Mouse (Mus musculus) hindbrain, embryonic 13.5 days (tissue): ENCODE measurements around the gene Sh3bp4. TPM values are rescaled to one million over a fixed set of nuclear protein-coding genes. Genes with fewer than 3 reads are reported as not detected.
A peak's percentile ranks its signal among the peaks of the same experiment; 100 is the strongest.

Experiments
- ATAC-seq: fragments of 200-750 bp; cut with Nextera tagmentation; 2 replicates; pipeline ENCODE4 v1.8.0; 2017; ENCODE audit warnings: moderate TSS enrichment; ENCODE audit not compliant: low FRiP score
- H3K27ac ChIP-seq: fragments of 300-500 bp; sonication (generic); 2 replicates; pipeline ENCODE4 v1.5.1; 2015; ENCODE audit warnings: inconsistent platforms, mild to moderate bottlenecking, moderate library complexity
- H3K27me3 ChIP-seq: fragments of 300-500 bp; sonication (generic); 2 replicates; pipeline ENCODE4 v1.6.1; 2015; ENCODE audit warnings: mild to moderate bottlenecking, inconsistent platforms
- H3K36me3 ChIP-seq: fragments of 300-500 bp; sonication (generic); 2 replicates; pipeline ENCODE4 v1.6.1; 2015; ENCODE audit warnings: mild to moderate bottlenecking, inconsistent platforms
- H3K4me1 ChIP-seq: fragments of 300-500 bp; sonication (generic); replicated peaks from 2 replicates; pipeline ENCODE4 v1.6.1; 2015; ENCODE audit warnings: inconsistent platforms
- H3K4me2 ChIP-seq: fragments of 300-500 bp; sonication (generic); 2 replicates; pipeline ENCODE4 v1.6.1; 2015; ENCODE audit warnings: inconsistent platforms, mild to moderate bottlenecking, moderate library complexity
- H3K4me3 ChIP-seq: fragments of 300-500 bp; sonication (generic); 2 replicates; pipeline ENCODE4 v1.5.1; 2015; ENCODE audit warnings: mild to moderate bottlenecking, inconsistent platforms
- H3K9ac ChIP-seq: fragments of 300-500 bp; sonication (generic); 2 replicates; pipeline ENCODE4 v1.6.1; 2015; ENCODE audit warnings: mild to moderate bottlenecking, inconsistent platforms
- H3K9me3 ChIP-seq: fragments of 300-500 bp; sonication (generic); 2 replicates; pipeline ENCODE4 v1.6.1; 2016; ENCODE audit warnings: inconsistent platforms
- WGBS: fragments of 180-500 bp; shearing (Covaris S2); methylation state at CpG from one replicate; pipeline ENCODE4 v1.1.7; 2015; 5-methylcytosine and 5-hydroxymethylcytosine counted together
- polyA plus RNA-seq: library from polyadenylated mRNA; unstranded; fragments of >200 nt; fragmentation: Nextera tagmentation; extraction: Ambion mirVana; gene quantifications from 2 replicates; pipeline ENCODE4 v1.2.1, GENCODE M21; 2015

The Sh3bp4 gene
- polyA plus RNA-seq, 1 experiment from 2014 or later = 20.9 TPM

- no peaks in the 10 kb centered on the region for H3K27me3 ChIP-seq
- no peak overlapping the region for H3K4me3 ChIP-seq
- no peak overlapping the region for H3K4me2 ChIP-seq
- H3K36me3 ChIP-seq = no peaks in the 10 kb centered on the region
- peaks cover 68% of the 10 kb centered on the region for H3K4me1 ChIP-seq
- H3K9me3 ChIP-seq = no peaks in the 10 kb centered on the region
- H3K27ac ChIP-seq = peak overlapping the region; percentile 36; the same call in 1 of the 2 replicates
- 0 out of 2 replicates have a peak overlapping the region, but pooled peaks have one; percentile 1 for H3K9ac ChIP-seq
- no peak for ATAC-seq
- 62% methylated on average over 10 of the region's 10 CpGs for WGBS
Measured at GRCm38 (mm10) chr1:89088144-89088543, 17.9 kb downstream of the Sh3bp4 start.

GRCm38 (mm10) chr1:89088748-89089288 is 18.6 kb downstream of the Sh3bp4 start:
- 58% methylated on average over 3 of the region's 3 CpGs for WGBS
- H3K36me3 ChIP-seq = no peaks in the 10 kb centered on the region
- peaks cover 70% of the 10 kb centered on the region for H3K4me1 ChIP-seq
- H3K4me3 ChIP-seq = no peak overlapping the region
- no peak overlapping the region for H3K4me2 ChIP-seq
- no peaks in the 10 kb centered on the region for H3K9me3 ChIP-seq
- 0 out of 2 replicates have a peak overlapping the region, but pooled peaks have one; percentile 1 for H3K9ac ChIP-seq
- no peak for ATAC-seq
- H3K27me3 ChIP-seq = no peaks in the 10 kb centered on the region
- H3K27ac ChIP-seq = peak overlapping the region; percentile 36; the same call in 1 of the 2 replicates

GRCm38 (mm10) chr1:89089821-89090600 is 19.8 kb downstream of the Sh3bp4 start:
- ATAC-seq = no peak
- 0 out of 2 replicates have a peak overlapping the region, but pooled peaks have one; percentile 4 for H3K27ac ChIP-seq
- 84% methylated on average over 21 of the region's 21 CpGs for WGBS
- no peak overlapping the region for H3K4me2 ChIP-seq
- H3K27me3 ChIP-seq = no peaks in the 10 kb centered on the region
- H3K4me3 ChIP-seq = no peak overlapping the region
- H3K4me1 ChIP-seq = peaks cover 81% of the 10 kb centered on the region
- H3K9ac ChIP-seq = no peak overlapping the region
- no peaks in the 10 kb centered on the region for H3K36me3 ChIP-seq
- H3K9me3 ChIP-seq = no peaks in the 10 kb centered on the region

GRCm38 (mm10) chr1:89090676-89091075 is 20.5 kb downstream of the Sh3bp4 start:
- Histone ChIP-seq H3K4me1 (peaks cover 87% of the 10 kb centered on the region), H3K36me3 (no peaks in the 10 kb centered on the region), H3K9ac (no peak overlapping the region), H3K4me2 (no peak overlapping the region), H3K9me3 (no peaks in the 10 kb centered on the region), H3K4me3 (no peak overlapping the region), H3K27me3 (no peaks in the 10 kb centered on the region), H3K27ac (no peak overlapping the region)
- 88% methylated on average over 8 of the region's 8 CpGs for WGBS
- ATAC-seq = no peak

GRCm38 (mm10) chr1:89092019-89092418 is 21.8 kb downstream of the Sh3bp4 start:
- Histone ChIP-seq H3K4me1 (peaks cover 84% of the 10 kb centered on the region), H3K4me3 (no peak overlapping the region), H3K4me2 (peak overlapping the region; percentile 32; the same call in 1 of the 2 replicates), H3K36me3 (no peaks in the 10 kb centered on the region), H3K9me3 (no peaks in the 10 kb centered on the region), H3K27me3 (no peaks in the 10 kb centered on the region), H3K27ac (peak overlapping the region; percentile 73), H3K9ac (peak overlapping the region; percentile 43; the same call in 1 of the 2 replicates)
- 43% methylated on average over 5 of the region's 5 CpGs for WGBS
- no peak for ATAC-seq

GRCm38 (mm10) chr1:89092442-89092991 is 22.3 kb downstream of the Sh3bp4 start:
- H3K9me3 ChIP-seq = no peaks in the 10 kb centered on the region
- H3K27ac ChIP-seq = peak overlapping the region; percentile 73; the same call in 1 of the 2 replicates
- peak overlapping the region; percentile 35; the same call in 1 of the 2 replicates for H3K9ac ChIP-seq
- no peak for ATAC-seq
- peaks cover 79% of the 10 kb centered on the region for H3K4me1 ChIP-seq
- H3K36me3 ChIP-seq = no peaks in the 10 kb centered on the region
- no peaks in the 10 kb centered on the region for H3K27me3 ChIP-seq
- WGBS = 3% methylated on average over 19 of the region's 19 CpGs
- no peak overlapping the region for H3K4me3 ChIP-seq
- H3K4me2 ChIP-seq = peak overlapping the region; percentile 32

GRCm38 (mm10) chr1:89093696-89094095 is 23.5 kb downstream of the Sh3bp4 start:
- no peaks in the 10 kb centered on the region for H3K36me3 ChIP-seq
- H3K4me3 ChIP-seq = no peak overlapping the region
- ATAC-seq = no peak
- H3K9ac ChIP-seq = no peak overlapping the region
- H3K4me1 ChIP-seq = peaks cover 68% of the 10 kb centered on the region
- no peak overlapping the region for H3K27ac ChIP-seq
- no peak overlapping the region for H3K4me2 ChIP-seq
- 77% methylated on average over 5 of the region's 5 CpGs for WGBS
- H3K27me3 ChIP-seq = no peaks in the 10 kb centered on the region
- no peaks in the 10 kb centered on the region for H3K9me3 ChIP-seq

GRCm38 (mm10) chr1:89094416-89094815 is 24.2 kb downstream of the Sh3bp4 start:
- H3K9me3 ChIP-seq = no peaks in the 10 kb centered on the region
- H3K4me1 ChIP-seq = peaks cover 61% of the 10 kb centered on the region
- H3K27me3 ChIP-seq = no peaks in the 10 kb centered on the region
- no peak overlapping the region for H3K9ac ChIP-seq
- H3K36me3 ChIP-seq = no peaks in the 10 kb centered on the region
- H3K4me2 ChIP-seq = no peak overlapping the region
- WGBS = 72% methylated on average over 4 of the region's 4 CpGs
- H3K27ac ChIP-seq = no peak overlapping the region
- ATAC-seq = no peak
- H3K4me3 ChIP-seq = no peak overlapping the region

- Histone ChIP-seq H3K4me3 (no peak overlapping the region), H3K9ac (no peak overlapping the region), H3K36me3 (no peaks in the 10 kb centered on the region), H3K27ac (0 out of 2 replicates have a peak overlapping the region, but pooled peaks have one; percentile 4), H3K27me3 (no peaks in the 10 kb centered on the region), H3K9me3 (no peaks in the 10 kb centered on the region), H3K4me2 (no peak overlapping the region), H3K4me1 (peaks cover 55% of the 10 kb centered on the region)
- ATAC-seq = peak; percentile 64; the same call in 1 of the 2 replicates
- 15% methylated on average over 14 of the region's 14 CpGs for WGBS
Measured at GRCm38 (mm10) chr1:89095642-89096424, 25.6 kb downstream of the Sh3bp4 start.

- Histone ChIP-seq H3K9ac (0 out of 2 replicates have a peak overlapping the region, but pooled peaks have one; percentile 13), H3K27me3 (no peaks in the 10 kb centered on the region), H3K9me3 (no peaks in the 10 kb centered on the region), H3K27ac (peak overlapping the region; percentile 40; the same call in 1 of the 2 replicates), H3K4me1 (peaks cover 53% of the 10 kb centered on the region), H3K36me3 (no peaks in the 10 kb centered on the region), H3K4me2 (no peak overlapping the region), H3K4me3 (no peak overlapping the region)
- WGBS = 29% methylated on average over 15 of the region's 15 CpGs
- ATAC-seq = no peak
Measured at GRCm38 (mm10) chr1:89102231-89103003, 32.2 kb downstream of the Sh3bp4 start.

GRCm38 (mm10) chr1:89103004-89103263 is 32.7 kb downstream of the Sh3bp4 start:
- ATAC-seq = no peak
- Histone ChIP-seq H3K9me3 (no peaks in the 10 kb centered on the region), H3K27ac (peak overlapping the region; percentile 40; the same call in 1 of the 2 replicates), H3K4me1 (peaks cover 57% of the 10 kb centered on the region), H3K4me2 (no peak overlapping the region), H3K36me3 (no peaks in the 10 kb centered on the region), H3K9ac (0 out of 2 replicates have a peak overlapping the region, but pooled peaks have one; percentile 13), H3K4me3 (no peak overlapping the region), H3K27me3 (no peaks in the 10 kb centered on the region)
- WGBS = 26% methylated on average over 3 of the region's 3 CpGs
